Mouse (Mus musculus): ENCODE data around the gene Gtsf1l. TPM values are rescaled to one million over a fixed set of nuclear protein-coding genes. Genes with fewer than 3 reads are reported as not detected.
"Not testable (repeated sequence)": the region's sequence is repeated elsewhere in the genome, so short reads cannot be mapped to it uniquely, and the experiment has no call there.

Gtsf1l gene
- polyA plus RNA-seq, 1 experiment from 2014 or later: not detected

DNA sequence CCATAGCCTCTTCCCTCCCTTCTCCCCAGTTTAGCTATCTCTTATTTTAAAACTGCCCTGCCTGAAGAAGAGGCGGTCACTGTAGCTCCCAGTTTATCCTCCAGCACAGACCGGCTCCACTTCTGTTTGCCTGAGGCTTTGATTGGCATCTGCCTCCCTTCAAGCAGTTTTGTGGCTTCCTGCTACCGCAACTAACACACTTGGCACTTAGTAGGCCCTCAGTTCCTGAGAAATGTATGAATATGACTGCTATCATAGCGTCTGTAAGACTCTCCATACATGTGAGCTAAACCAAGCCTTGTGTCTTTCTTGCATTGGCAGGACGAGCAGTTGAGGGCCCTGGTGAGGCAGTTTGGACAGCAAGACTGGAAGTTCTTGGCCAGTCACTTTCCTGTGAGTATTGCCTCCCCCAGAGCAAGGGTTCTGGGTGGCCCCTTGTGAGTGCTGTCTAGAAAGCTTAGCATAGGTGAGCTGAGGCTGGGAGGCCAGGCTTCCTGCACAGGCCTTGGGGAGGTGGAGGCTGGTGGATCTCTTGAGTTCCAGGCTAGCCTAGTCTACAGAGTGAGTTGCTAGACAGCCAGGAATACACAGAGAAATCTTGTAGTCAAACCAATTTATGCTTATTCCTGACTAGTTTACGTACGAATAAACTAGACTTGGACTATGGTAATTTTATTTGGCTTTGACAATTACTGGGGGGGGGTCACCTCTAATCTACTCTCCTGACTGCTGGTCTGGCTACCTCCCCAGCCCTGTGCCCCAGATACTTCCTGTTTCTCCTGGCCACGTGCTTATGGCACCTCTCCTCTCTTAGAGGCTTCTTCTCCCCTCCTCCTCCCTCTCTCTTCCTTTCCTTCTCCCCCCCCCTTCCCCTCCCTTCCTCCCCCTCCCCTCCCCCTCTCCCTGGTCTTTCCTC, 26.2 kb downstream of the Gtsf1l start:
- Histone ChIP-seq H3K4me3 (ENCODE audit: low read depth, low read length) (no peak overlapping the region), H3K9me3 (ENCODE audit: control insufficient read depth, low read length) (no peaks in the 10 kb centered on the region), H3K4me2 (no peak overlapping the region), H3K27me3 (replicated peaks; ENCODE audit: control insufficient read depth, insufficient read depth, low read length) (no peaks in the 10 kb centered on the region), H3K9ac (ENCODE audit: low read depth, low read length) (no peak overlapping the region), H3K36me3 (ENCODE audit: control insufficient read depth, insufficient read depth, low read length) (peaks cover 16% of the 10 kb centered on the region), H3K27ac (ENCODE audit: low read depth, low read length) (no peak overlapping the region; the same call in 1 of the 2 replicates), H3K4me1 (replicated peaks; ENCODE audit: control insufficient read depth, insufficient read depth, low read length) (peaks cover 29% of the 10 kb centered on the region)
- no peak for DNase-seq (ENCODE audit: low spot score)
- no peak for ATAC-seq (replicated peaks; ENCODE audit: low FRiP score)
- WGBS: 53% methylated on average over 8 of the region's 8 CpGs

DNA sequence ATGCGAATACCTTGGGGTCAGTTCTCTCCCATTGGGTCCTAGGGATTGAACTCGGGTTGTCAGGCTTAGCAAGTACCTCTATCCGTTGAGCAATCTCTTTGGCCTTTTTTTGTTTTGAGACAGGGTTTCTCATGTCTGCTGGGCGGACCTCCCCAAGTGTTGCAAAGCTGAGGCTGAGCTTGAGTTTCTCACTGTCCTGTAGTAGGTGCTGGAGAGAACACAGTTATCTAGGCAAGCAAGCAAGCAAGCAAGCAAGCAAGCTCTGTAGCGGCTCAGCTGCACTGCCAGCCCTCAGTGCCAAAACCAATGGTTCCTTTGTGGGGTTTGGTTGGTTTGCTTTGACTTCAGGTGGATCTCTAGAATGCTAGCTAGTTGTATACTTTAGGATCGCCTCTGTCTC, 27.0 kb downstream of the Gtsf1l start:
- Histone ChIP-seq H3K9me3 (ENCODE audit: control insufficient read depth, low read length) (no peaks in the 10 kb centered on the region), H3K9ac (ENCODE audit: low read depth, low read length) (no peak overlapping the region), H3K4me1 (replicated peaks; ENCODE audit: control insufficient read depth, insufficient read depth, low read length) (peaks cover 37% of the 10 kb centered on the region), H3K4me2 (no peak overlapping the region), H3K4me3 (ENCODE audit: low read depth, low read length) (no peak overlapping the region), H3K27me3 (replicated peaks; ENCODE audit: control insufficient read depth, insufficient read depth, low read length) (no peaks in the 10 kb centered on the region), H3K27ac (ENCODE audit: low read depth, low read length) (no peak overlapping the region), H3K36me3 (ENCODE audit: control insufficient read depth, insufficient read depth, low read length) (peaks cover 16% of the 10 kb centered on the region)
- 71% methylated on average over 6 of the region's 6 CpGs for WGBS
- no peak for ATAC-seq (replicated peaks; ENCODE audit: low FRiP score)
- DNase-seq (ENCODE audit: low spot score): no peak

DNA sequence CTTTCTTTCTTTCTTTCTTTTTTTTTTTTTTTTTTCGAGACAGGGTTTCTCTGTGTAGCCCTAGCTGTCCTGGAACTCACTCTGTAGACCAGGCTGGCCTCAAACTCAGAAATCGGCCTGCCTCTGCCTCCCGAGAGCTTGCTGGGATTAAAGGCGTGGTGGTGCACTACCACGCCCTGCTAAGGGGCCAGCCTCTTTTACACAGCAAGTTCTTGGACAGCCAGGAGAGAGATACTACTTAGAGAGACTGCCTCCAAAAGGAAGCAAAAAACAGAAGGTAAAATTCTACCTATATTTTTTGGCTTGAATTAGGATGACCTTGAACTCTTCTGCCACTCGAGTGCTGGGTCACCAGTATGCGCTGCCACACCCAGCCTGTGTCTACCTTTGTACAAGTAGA, 28.7 kb downstream of the Gtsf1l start:
- not testable (repeated sequence) for H3K4me2 ChIP-seq; H3K9ac ChIP-seq (ENCODE audit: low read depth, low read length); DNase-seq (ENCODE audit: low spot score); H3K27me3 ChIP-seq (replicated peaks; ENCODE audit: control insufficient read depth, insufficient read depth, low read length); H3K27ac ChIP-seq (ENCODE audit: low read depth, low read length); H3K9me3 ChIP-seq (ENCODE audit: control insufficient read depth, low read length); H3K4me3 ChIP-seq (ENCODE audit: low read depth, low read length); ATAC-seq (replicated peaks; ENCODE audit: low FRiP score)
- Histone ChIP-seq H3K36me3 (ENCODE audit: control insufficient read depth, insufficient read depth, low read length) (peaks cover 13% of the 10 kb centered on the region), H3K4me1 (replicated peaks; ENCODE audit: control insufficient read depth, insufficient read depth, low read length) (peaks cover 42% of the 10 kb centered on the region)
- 75% methylated on average over 7 of the region's 7 CpGs for WGBS

DNA sequence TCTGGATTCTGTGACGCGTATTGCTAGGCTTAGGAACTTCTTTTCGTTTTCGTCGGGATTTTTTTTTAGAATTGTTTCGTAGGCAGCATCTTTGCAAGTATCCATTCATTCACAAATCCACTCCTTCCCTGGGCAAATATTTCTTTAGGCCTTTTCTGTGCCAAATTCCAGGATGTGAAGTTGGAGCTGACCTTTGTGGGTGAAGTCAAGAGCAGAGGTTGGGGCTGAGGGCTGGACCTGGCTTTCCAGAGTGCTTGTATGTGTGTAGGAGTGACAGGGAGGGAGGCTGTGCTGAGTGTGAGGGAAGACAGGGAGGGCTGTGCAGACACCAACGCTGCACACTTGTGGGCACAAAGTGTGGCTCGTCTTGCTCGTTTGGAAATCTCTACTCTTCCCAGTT, 31.1 kb downstream of the Gtsf1l start:
- no peak for DNase-seq (ENCODE audit: low spot score)
- 83% methylated on average over 9 of the region's 9 CpGs for WGBS
- peaks cover 46% of the 10 kb centered on the region for H3K4me1 ChIP-seq (replicated peaks; ENCODE audit: control insufficient read depth, insufficient read depth, low read length)
- ATAC-seq (replicated peaks; ENCODE audit: low FRiP score): no peak
- peak overlapping the region; percentile 93 for H3K4me2 ChIP-seq
- no peaks in the 10 kb centered on the region for H3K9me3 ChIP-seq (ENCODE audit: control insufficient read depth, low read length)
- peak overlapping the region; percentile 32; the same call in 1 of the 2 replicates for H3K9ac ChIP-seq (ENCODE audit: low read depth, low read length)
- no peaks in the 10 kb centered on the region; the same call in 1 of the 2 replicates for H3K36me3 ChIP-seq (ENCODE audit: control insufficient read depth, insufficient read depth, low read length)
- no peaks in the 10 kb centered on the region for H3K27me3 ChIP-seq (replicated peaks; ENCODE audit: control insufficient read depth, insufficient read depth, low read length)
- peak overlapping the region; percentile 89; the same call in 1 of the 2 replicates for H3K4me3 ChIP-seq (ENCODE audit: low read depth, low read length)
- no peak overlapping the region for H3K27ac ChIP-seq (ENCODE audit: low read depth, low read length)

DNA sequence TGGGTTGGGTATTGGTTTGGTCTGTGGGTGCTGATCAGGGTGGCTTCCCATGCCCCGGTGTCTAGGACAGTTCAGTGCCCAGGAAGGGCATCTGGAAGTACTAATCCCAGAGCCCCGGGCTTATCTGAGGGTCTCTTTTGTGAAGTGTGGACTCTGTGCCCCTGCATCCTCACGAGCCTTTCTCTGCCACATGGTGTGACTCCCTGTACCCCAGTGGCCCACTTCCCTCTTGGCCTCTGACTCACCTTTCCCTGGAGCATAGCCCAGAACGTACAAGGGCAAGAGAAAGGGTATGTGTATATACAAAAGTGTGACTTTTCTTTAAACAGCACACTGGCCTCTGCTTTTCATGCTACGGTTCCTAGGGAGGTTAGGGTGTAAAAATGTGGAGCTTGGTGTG, 31.9 kb downstream of the Gtsf1l start:
- peak overlapping the region; percentile 89 for H3K4me3 ChIP-seq (ENCODE audit: low read depth, low read length)
- ATAC-seq (replicated peaks; ENCODE audit: low FRiP score) (no peak), DNase-seq (ENCODE audit: low spot score) (no peak)
- no peaks in the 10 kb centered on the region; the same call in 1 of the 2 replicates for H3K36me3 ChIP-seq (ENCODE audit: control insufficient read depth, insufficient read depth, low read length)
- H3K4me1 ChIP-seq (replicated peaks; ENCODE audit: control insufficient read depth, insufficient read depth, low read length): peaks cover 40% of the 10 kb centered on the region
- H3K27me3 ChIP-seq (replicated peaks; ENCODE audit: control insufficient read depth, insufficient read depth, low read length): no peaks in the 10 kb centered on the region
- peak overlapping the region; percentile 93 for H3K4me2 ChIP-seq
- peak overlapping the region; percentile 82; the same call in 1 of the 2 replicates for H3K27ac ChIP-seq (ENCODE audit: low read depth, low read length)
- H3K9ac ChIP-seq (ENCODE audit: low read depth, low read length): peak overlapping the region; percentile 93
- no peaks in the 10 kb centered on the region for H3K9me3 ChIP-seq (ENCODE audit: control insufficient read depth, low read length)
- WGBS: 23% methylated on average over 5 of the region's 5 CpGs

DNA sequence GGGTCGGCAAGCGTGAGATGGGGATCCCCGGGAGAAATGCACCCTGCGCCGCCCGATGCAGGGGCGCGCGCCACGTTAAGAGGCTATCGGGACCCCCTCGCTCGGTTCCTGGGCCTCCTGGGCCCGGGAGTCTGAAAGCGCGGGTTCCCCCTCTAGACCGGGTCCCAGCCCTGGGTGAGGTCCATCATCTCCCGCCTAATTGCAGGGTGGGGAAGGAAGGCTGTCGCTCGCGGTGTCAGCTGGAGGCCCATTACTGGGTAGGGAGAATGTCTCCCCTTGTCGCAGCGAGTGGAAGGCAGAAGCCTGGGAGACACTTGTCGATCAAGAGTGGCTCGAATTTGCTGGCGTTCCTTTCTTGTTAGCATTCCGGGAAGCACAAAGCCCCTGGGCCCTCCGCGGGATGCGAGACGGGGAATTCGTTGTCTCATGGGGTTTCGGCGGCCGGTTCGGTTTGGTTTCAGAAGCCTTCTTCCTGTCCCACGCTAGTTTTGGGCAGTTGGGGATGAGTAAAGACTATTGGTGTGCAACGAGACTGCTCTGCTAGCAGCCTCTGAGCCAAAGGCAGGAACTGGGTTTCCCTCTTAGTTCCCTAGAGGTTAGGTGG, 32.7 kb downstream of the Gtsf1l start:
- Histone ChIP-seq H3K9me3 (ENCODE audit: control insufficient read depth, low read length) (no peaks in the 10 kb centered on the region), H3K4me3 (ENCODE audit: low read depth, low read length) (peak overlapping the region; percentile 89), H3K9ac (ENCODE audit: low read depth, low read length) (peak overlapping the region; percentile 93), H3K36me3 (ENCODE audit: control insufficient read depth, insufficient read depth, low read length) (no peaks in the 10 kb centered on the region; the same call in 1 of the 2 replicates), H3K27ac (ENCODE audit: low read depth, low read length) (peak overlapping the region; percentile 82), H3K27me3 (replicated peaks; ENCODE audit: control insufficient read depth, insufficient read depth, low read length) (no peaks in the 10 kb centered on the region), H3K4me1 (replicated peaks; ENCODE audit: control insufficient read depth, insufficient read depth, low read length) (peaks cover 38% of the 10 kb centered on the region), H3K4me2 (peak overlapping the region; percentile 93)
- peak; percentile 58 for ATAC-seq (replicated peaks; ENCODE audit: low FRiP score)
- WGBS: under 1% methylated on average over 38 of the region's 38 CpGs
- DNase-seq (ENCODE audit: low spot score): peak; percentile 70

DNA sequence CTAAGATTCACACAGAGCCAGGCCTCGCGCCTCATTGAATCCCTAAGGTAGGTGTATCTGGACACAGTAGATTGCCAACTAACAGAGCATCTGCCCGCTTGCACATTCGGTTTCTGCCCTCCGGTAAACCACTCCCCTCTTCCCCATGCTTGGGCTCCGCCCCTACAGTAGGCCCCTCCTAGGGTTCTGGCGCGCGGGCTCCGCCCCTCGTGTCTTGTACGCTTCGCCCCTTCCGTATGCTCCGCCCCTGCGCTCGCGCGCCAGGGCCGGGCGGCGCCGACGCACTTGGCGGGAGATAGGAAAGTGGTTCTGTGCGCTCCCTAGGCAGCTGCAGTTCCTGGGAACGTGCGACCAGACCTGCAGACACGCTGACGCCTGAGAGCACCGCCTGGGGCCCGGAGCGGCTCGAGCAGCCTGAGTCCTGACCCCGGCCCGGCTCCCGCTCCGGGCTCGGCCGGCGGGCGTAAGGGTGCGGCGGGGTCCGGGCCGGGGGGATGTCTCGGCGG, 33.3 kb downstream of the Gtsf1l start, which contains the start of gene Mybl2:
TSS of gene Mybl2 (plus strand) at position 353 of the 506 bp plus-strand sequence.
- Histone ChIP-seq H3K27ac (ENCODE audit: low read depth, low read length) (peak within 1 kb of the TSS; percentile 82), H3K4me1 (replicated peaks; ENCODE audit: control insufficient read depth, insufficient read depth, low read length) (peaks cover 33% of the 10 kb centered on the region), H3K4me3 (ENCODE audit: low read depth, low read length) (peak within 1 kb of the TSS; percentile 89), H3K36me3 (ENCODE audit: control insufficient read depth, insufficient read depth, low read length) (no peaks in the 10 kb centered on the region; the same call in 1 of the 2 replicates), H3K27me3 (replicated peaks; ENCODE audit: control insufficient read depth, insufficient read depth, low read length) (no peaks in the 10 kb centered on the region), H3K4me2 (peak within 1 kb of the TSS; percentile 93), H3K9ac (ENCODE audit: low read depth, low read length) (peak within 1 kb of the TSS; percentile 93), H3K9me3 (ENCODE audit: control insufficient read depth, low read length) (no peaks in the 10 kb centered on the region)
- WGBS: under 1% methylated on average over 48 of the region's 48 CpGs
- ATAC-seq (replicated peaks; ENCODE audit: low FRiP score) (peak; percentile 99), DNase-seq (ENCODE audit: low spot score) (peak; percentile 91)

DNA sequence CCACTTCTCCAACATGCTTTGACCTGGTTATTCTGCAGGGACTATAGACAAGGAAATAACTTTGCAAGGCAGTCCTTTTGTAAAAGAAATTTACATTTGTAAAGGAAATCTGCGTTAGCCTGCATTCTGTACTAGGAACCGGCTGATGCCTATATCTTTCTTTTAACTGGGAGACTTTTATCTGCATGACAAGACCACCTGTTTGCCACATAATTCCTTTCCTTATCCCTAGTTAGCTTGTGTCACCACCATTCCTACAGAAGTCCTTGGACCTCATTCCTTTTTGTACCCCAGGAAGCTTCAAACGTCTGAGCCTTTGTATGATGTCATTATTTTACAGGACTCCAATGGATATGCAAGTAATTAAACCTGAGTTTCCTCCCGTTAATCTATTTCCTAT, 34.8 kb downstream of the Gtsf1l start:
- no peak overlapping the region for H3K9ac ChIP-seq (ENCODE audit: low read depth, low read length)
- 82% methylated on average over 4 of the region's 4 CpGs for WGBS
- no peak overlapping the region for H3K4me2 ChIP-seq
- no peak overlapping the region for H3K4me3 ChIP-seq (ENCODE audit: low read depth, low read length)
- H3K27me3 ChIP-seq (replicated peaks; ENCODE audit: control insufficient read depth, insufficient read depth, low read length): no peaks in the 10 kb centered on the region
- no peaks in the 10 kb centered on the region for H3K9me3 ChIP-seq (ENCODE audit: control insufficient read depth, low read length)
- H3K27ac ChIP-seq (ENCODE audit: low read depth, low read length): no peak overlapping the region
- DNase-seq (ENCODE audit: low spot score) (no peak), ATAC-seq (replicated peaks; ENCODE audit: low FRiP score) (no peak)
- no peaks in the 10 kb centered on the region for H3K36me3 ChIP-seq (ENCODE audit: control insufficient read depth, insufficient read depth, low read length)
- peaks cover 23% of the 10 kb centered on the region for H3K4me1 ChIP-seq (replicated peaks; ENCODE audit: control insufficient read depth, insufficient read depth, low read length)

All from liver, embryonic 11.5 days (tissue).